Mouse (Mus musculus): ENCODE data around the gene Palm2.

GRCm38 (mm10) chr4:57557102-57557501, 123.1 kb downstream of the Palm2 start:
- TF ChIP-seq POLR2A (IDR thresholded peaks at IDR 0.05; ENCODE audit: low read depth, low read length) = no peak
- no peak for TF ChIP-seq CTCF (IDR thresholded peaks at IDR 0.05; ENCODE audit: extremely low read depth, insufficient read depth, insufficient read length, insufficient replicate concordance)

Data from spleen, adult 2 months (tissue).